Mouse (Mus musculus) midbrain, embryonic 12.5 days (tissue): ENCODE results near the gene Sh3gl3. TPM values are rescaled to one million over a fixed set of nuclear protein-coding genes. Genes with fewer than 3 reads are reported as not detected.
"Not testable (repeated sequence)": the region's sequence is repeated elsewhere in the genome, so short reads cannot be mapped to it uniquely, and the experiment has no call there.

ENCODE experiments used
- ATAC-seq: fragments of 200-750 bp; cut with Nextera tagmentation; 2 replicates; pipeline ENCODE4 v1.8.0; 2017; ENCODE audit warnings: low read depth, moderate TSS enrichment, moderate library complexity; ENCODE audit not compliant: low FRiP score
- H3K27ac ChIP-seq: fragments of 300-500 bp; sonication (generic); replicated peaks from 2 replicates; pipeline ENCODE4 v1.5.1; 2016; ENCODE audit warnings: mild to moderate bottlenecking
- H3K27me3 ChIP-seq: fragments of 300-500 bp; sonication (generic); 2 replicates; pipeline ENCODE4 v1.6.1; 2016; ENCODE audit warnings: mild to moderate bottlenecking
- H3K36me3 ChIP-seq: fragments of 300-500 bp; sonication (generic); 2 replicates; pipeline ENCODE4 v1.6.1; 2016
- H3K4me1 ChIP-seq: fragments of 300-500 bp; sonication (generic); 2 replicates; pipeline ENCODE4 v1.6.1; 2016
- H3K4me2 ChIP-seq: fragments of 300-500 bp; sonication (generic); replicated peaks from 2 replicates; pipeline ENCODE4 v1.6.1; 2016; ENCODE audit warnings: mild to moderate bottlenecking, moderate library complexity
- H3K4me3 ChIP-seq: fragments of 300-500 bp; sonication (generic); 2 replicates; pipeline ENCODE4 v1.5.1; 2016; ENCODE audit warnings: mild to moderate bottlenecking
- H3K9ac ChIP-seq: fragments of 300-500 bp; sonication (generic); replicated peaks from 2 replicates; pipeline ENCODE4 v1.6.1; 2016; ENCODE audit warnings: mild to moderate bottlenecking, moderate library complexity
- H3K9me3 ChIP-seq: fragments of 300-500 bp; sonication (generic); 2 replicates; pipeline ENCODE4 v1.6.1; 2016; ENCODE audit warnings: mild to moderate bottlenecking
- WGBS: fragments of 180-500 bp; shearing (Covaris S2); methylation state at CpG from one replicate; pipeline ENCODE4 v1.1.7; 2016; 5-methylcytosine and 5-hydroxymethylcytosine counted together
- polyA plus RNA-seq: library from polyadenylated mRNA; unstranded; fragments of >200 nt; fragmentation: Nextera tagmentation; extraction: Ambion mirVana; gene quantifications from 2 replicates; pipeline ENCODE4 v1.2.1, GENCODE M21; 2016

Gene Sh3gl3
- polyA plus RNA-seq, 1 experiment from 2014 or later = 26.5 TPM

DNA sequence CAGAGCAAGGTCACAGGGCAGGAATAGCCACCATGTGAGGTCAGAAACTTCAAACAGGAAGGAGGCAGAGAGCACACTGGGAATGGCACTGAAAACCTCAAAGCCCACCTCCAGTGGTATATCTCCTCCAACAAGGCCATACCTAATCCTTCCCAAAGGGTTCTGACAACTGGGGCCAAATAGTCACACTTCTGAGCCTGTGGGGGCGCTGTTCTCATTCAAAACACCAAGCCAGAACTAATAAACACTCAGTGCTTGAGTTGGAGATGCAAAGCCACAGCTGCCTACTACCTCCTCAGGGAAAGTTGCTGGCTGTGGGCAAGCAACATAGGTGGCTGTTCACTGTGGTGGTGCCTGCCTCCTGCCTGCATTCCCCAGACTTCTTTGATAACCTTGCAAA lies 96.3 kb downstream of the Sh3gl3 start:
- no peaks in the 10 kb centered on the region for H3K4me1 ChIP-seq
- H3K4me2 ChIP-seq = no peak overlapping the region
- H3K27ac ChIP-seq = no peak overlapping the region
- H3K4me3 ChIP-seq = no peak overlapping the region
- no peak for ATAC-seq
- H3K9ac ChIP-seq = no peak overlapping the region
- H3K27me3 ChIP-seq = no peaks in the 10 kb centered on the region
- 8% methylated on average over 1 of the region's 1 CpGs for WGBS
- H3K36me3 ChIP-seq = no peaks in the 10 kb centered on the region
- no peaks in the 10 kb centered on the region for H3K9me3 ChIP-seq

DNA sequence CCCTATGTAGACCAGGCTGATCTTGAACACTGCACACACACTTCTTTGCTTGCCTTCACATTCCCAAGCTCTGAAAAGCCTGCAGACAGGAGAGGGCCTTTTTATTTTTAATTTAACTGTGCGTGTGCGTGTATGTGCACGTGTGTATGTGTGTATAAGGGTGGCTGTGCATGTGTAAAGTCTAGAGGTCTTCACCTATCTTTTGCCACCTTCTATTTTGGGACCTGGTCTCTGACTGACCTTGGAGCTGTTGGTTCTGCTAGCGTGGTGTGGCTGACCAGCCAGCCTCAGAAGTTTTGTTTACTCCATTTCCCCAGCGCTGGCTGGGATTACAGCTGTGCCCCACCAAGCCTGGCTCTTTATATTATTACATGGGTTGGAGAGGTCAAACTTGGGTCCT lies 98.1 kb downstream of the Sh3gl3 start:
- no peaks in the 10 kb centered on the region for H3K9me3 ChIP-seq
- H3K36me3 ChIP-seq = no peaks in the 10 kb centered on the region
- no peak for ATAC-seq
- no peaks in the 10 kb centered on the region for H3K4me1 ChIP-seq
- no peak overlapping the region for H3K27ac ChIP-seq
- no peak overlapping the region for H3K4me3 ChIP-seq
- H3K9ac ChIP-seq = no peak overlapping the region
- no peak overlapping the region for H3K4me2 ChIP-seq
- WGBS = 81% methylated on average over 5 of the region's 5 CpGs
- no peaks in the 10 kb centered on the region for H3K27me3 ChIP-seq

DNA sequence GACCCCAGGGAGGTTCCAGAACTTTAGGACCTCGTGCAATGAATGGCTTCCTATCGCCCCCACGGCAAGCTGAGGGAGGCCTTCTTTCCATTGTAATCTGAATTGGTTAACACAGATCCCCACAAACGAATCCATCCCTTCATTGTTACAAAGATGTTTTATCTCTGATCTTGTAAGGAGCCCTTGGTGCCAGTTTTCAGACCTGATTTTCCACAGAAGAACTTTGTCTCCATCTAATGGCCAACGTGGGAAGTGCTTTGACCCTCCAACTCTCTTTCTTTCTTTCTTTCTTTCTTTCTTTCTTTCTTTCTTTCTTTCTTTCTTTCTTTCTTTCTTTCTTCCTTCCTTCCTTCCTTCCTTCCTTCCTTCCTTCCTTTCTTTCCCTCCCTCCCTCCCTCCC lies 99.2 kb downstream of the Sh3gl3 start:
- not testable (repeated sequence) for ATAC-seq

DNA sequence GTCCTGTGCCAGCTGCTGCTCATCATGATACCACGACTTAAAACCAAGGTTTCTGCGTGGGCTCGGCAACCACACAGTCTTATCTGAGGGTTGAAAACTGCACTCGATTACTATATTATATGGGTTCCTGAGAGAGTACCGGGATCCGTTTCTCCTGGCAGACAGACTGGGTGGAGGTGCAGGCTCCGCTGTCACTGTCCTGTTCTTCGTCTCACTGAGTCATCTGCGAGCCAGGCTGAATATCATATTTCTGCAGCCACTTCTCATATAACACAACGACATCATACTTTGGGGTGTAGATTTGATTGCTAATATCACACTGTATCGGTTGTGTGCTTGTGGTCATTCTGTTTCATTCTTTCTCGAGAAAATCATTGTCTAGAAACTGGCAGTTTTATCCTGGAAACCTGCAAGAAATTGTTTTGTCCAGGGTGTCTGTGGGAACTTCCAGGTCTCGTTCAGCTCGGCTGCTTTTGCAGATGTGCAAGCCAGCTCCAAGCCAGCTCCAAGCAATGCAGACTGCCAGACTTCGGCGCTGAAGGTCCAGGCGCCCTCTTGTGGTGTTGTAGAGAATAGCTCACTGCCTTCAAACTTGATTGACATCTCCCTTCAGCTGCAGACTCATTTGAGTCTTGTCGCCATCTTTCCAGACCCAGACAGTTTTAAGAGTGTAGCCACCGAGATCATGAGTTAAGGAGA lies 100.5 kb downstream of the Sh3gl3 start:
- no peak for ATAC-seq
- 58% methylated on average over 19 of the region's 19 CpGs for WGBS
- no peaks in the 10 kb centered on the region for H3K27me3 ChIP-seq
- H3K4me2 ChIP-seq = no peak overlapping the region
- no peaks in the 10 kb centered on the region for H3K9me3 ChIP-seq
- H3K9ac ChIP-seq = no peak overlapping the region
- no peaks in the 10 kb centered on the region for H3K4me1 ChIP-seq
- no peak overlapping the region for H3K27ac ChIP-seq
- H3K36me3 ChIP-seq = no peaks in the 10 kb centered on the region
- H3K4me3 ChIP-seq = no peak overlapping the region

More for the DNA sequence above, 99.2 kb downstream of the Sh3gl3 start:
- not testable (repeated sequence) for H3K9me3 ChIP-seq, H3K36me3 ChIP-seq, H3K9ac ChIP-seq, H3K4me2 ChIP-seq, H3K27me3 ChIP-seq, H3K4me1 ChIP-seq, H3K27ac ChIP-seq, H3K4me3 ChIP-seq
- 26% methylated on average over 5 of the region's 5 CpGs for WGBS

DNA sequence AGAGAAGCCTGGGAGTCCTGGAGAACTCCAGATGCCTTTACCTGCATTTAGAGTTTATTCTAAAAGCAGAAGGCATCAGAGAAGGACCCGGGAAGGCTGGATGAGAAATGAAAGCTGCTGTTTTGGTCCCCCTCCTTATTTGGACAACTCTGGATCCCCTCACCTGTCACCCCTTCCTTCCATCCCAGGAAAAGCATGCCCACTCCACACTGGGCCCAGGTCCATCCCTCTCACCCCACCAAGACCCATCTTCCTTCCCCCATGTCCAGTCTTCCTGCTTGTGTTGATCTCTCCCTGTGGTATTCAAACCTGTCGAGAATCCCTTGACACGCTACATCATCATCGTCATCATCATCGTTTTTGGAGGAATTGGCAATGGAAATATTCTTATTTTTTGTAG lies 101.3 kb downstream of the Sh3gl3 start:
- no peak overlapping the region for H3K4me3 ChIP-seq
- no peak for ATAC-seq
- H3K27me3 ChIP-seq = no peaks in the 10 kb centered on the region
- H3K4me2 ChIP-seq = no peak overlapping the region
- no peaks in the 10 kb centered on the region for H3K36me3 ChIP-seq
- H3K9ac ChIP-seq = no peak overlapping the region
- H3K27ac ChIP-seq = no peak overlapping the region
- whole genome bisulfite sequencing = 93% methylated on average over 5 of the region's 5 CpGs
- H3K4me1 ChIP-seq = no peaks in the 10 kb centered on the region
- no peaks in the 10 kb centered on the region for H3K9me3 ChIP-seq

DNA sequence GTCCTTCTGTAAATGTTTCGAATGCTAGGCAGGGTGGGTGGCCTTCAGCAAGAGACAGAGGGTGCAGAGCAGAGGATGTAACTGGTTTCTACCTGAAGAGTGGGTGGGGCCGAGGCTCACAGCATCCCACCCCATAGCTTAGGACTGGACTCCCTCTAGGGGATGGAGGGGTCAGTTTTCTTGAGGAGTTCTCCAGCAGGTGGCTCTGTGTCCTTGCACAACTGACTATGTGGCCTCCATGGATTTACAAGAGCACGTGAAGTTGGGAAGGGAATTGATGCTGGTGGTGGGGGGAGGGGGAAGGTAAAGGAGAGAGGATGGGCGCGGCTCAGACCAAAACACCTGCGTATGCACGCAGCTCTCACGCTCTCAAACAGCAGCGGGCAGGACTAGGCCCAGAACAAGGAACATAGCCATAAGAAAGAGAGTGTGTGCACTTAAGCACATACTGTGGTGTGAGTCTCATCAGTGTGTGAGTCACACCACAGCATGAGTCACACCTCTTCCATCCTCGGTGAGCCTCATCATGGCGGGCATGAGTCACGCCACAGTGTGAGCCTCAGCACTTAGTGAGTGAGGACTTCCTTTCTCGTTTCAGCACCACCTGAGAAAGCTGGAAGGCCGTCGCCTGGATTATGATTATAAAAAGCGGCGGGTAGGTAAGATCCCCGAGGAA lies 102.0 kb downstream of the Sh3gl3 start:
- ATAC-seq = no peak
- no peak overlapping the region for H3K27ac ChIP-seq
- H3K27me3 ChIP-seq = no peaks in the 10 kb centered on the region
- no peaks in the 10 kb centered on the region for H3K9me3 ChIP-seq
- no peak overlapping the region for H3K4me3 ChIP-seq
- H3K9ac ChIP-seq = no peak overlapping the region
- WGBS = 75% methylated on average over 18 of the region's 18 CpGs
- H3K36me3 ChIP-seq = no peaks in the 10 kb centered on the region
- no peak overlapping the region for H3K4me2 ChIP-seq
- no peaks in the 10 kb centered on the region for H3K4me1 ChIP-seq

DNA sequence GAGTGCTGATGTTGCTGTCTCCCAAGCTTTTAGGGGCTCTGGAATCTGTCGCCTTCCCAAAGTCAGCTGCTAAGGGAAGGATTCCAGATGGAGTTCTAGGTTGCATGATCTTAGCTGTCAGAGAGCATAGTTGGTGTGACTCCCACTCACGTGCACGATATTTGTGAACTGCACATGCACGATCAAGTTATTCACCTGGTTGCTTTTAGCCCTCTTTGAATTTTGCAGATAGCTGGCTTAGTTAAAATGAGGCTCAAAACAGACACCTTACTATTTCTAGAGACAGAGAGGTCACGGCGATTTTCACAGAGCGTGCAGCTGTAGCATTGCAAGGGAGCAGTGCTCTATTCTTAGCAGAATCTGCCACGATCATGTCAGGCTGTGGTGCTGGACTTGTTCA lies 108.4 kb downstream of the Sh3gl3 start:
- Histone ChIP-seq H3K27ac (no peak overlapping the region), H3K4me2 (no peak overlapping the region), H3K9me3 (no peaks in the 10 kb centered on the region), H3K9ac (no peak overlapping the region), H3K4me3 (no peak overlapping the region), H3K4me1 (no peaks in the 10 kb centered on the region), H3K27me3 (no peaks in the 10 kb centered on the region), H3K36me3 (no peaks in the 10 kb centered on the region)
- WGBS = 91% methylated on average over 8 of the region's 8 CpGs
- ATAC-seq = no peak

DNA sequence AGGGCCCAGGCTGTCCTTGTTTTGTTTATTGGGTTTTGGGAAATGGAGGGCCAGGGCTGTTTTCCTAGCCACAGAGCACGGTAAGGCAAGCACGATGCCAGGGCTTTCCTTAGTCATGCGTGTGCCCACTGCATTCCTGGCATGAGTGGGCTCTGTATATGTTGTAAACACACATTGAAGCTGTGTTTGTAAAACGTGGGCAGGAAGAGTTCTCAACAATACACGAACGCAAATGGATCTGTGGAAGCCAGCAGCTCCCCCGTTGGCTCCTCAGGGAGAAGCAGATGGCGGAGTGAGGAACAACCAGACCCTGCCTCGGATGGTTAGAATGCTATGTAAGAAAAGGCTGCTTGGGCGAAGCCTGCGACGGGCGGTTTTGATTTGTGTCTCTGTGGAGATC lies 108.8 kb downstream of the Sh3gl3 start:
- no peaks in the 10 kb centered on the region for H3K4me1 ChIP-seq
- H3K4me2 ChIP-seq = no peak overlapping the region
- no peaks in the 10 kb centered on the region for H3K36me3 ChIP-seq
- H3K9ac ChIP-seq = no peak overlapping the region
- no peak overlapping the region for H3K27ac ChIP-seq
- no peaks in the 10 kb centered on the region for H3K27me3 ChIP-seq
- H3K9me3 ChIP-seq = peaks cover 4% of the 10 kb centered on the region; the same call in 1 of the 2 replicates
- 84% methylated on average over 13 of the region's 13 CpGs for WGBS
- no peak overlapping the region for H3K4me3 ChIP-seq
- ATAC-seq = no peak

DNA sequence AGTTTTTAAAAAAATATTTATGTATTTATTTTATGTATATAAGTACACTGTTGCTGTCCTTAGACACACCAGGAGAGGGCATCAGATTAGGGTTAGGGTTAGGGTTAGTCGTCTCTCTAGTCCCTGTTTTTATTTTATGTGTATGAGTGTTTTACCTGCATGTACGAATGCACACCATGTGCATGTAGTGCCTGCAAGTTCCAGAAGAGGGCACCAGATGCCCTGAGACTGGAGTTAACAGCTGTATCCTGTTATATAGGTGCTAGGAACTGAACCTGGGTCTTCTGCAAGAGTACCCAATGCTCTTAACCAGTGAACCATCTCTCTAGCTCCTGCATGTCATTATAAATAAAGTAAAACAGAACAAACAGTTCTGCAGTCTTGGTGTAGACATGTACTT lies 113.6 kb downstream of the Sh3gl3 start:
- no peak overlapping the region for H3K9ac ChIP-seq
- no peak overlapping the region for H3K4me3 ChIP-seq
- H3K36me3 ChIP-seq = no peaks in the 10 kb centered on the region
- no peaks in the 10 kb centered on the region for H3K27me3 ChIP-seq
- H3K27ac ChIP-seq = no peak overlapping the region
- peaks cover 6% of the 10 kb centered on the region; the same call in 1 of the 2 replicates for H3K9me3 ChIP-seq
- no peak overlapping the region for H3K4me2 ChIP-seq
- ATAC-seq = no peak
- WGBS = 94% methylated on average over 2 of the region's 2 CpGs
- H3K4me1 ChIP-seq = no peaks in the 10 kb centered on the region

DNA sequence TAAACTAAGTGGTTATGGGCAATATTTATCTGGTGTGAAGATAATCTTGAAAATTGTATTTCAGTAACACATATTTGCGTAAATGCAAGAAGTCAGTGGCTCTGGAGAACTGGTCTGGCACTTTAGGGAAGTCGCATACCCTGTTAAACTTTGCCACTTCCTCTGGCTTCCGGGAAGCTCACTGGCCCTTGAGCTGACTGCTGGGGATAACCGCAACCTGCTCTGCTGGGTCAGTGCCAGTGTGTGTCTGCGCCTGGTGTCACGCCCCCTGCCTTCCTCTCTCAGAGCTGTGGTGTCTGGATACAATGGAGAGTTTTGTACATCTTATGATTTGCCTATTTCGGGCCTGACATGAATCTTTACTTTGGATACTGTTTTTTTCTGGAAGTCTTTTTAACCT lies 119.8 kb downstream of the Sh3gl3 start:
- Histone ChIP-seq H3K36me3 (no peaks in the 10 kb centered on the region), H3K4me2 (no peak overlapping the region), H3K4me1 (peaks cover 4% of the 10 kb centered on the region; the same call in 1 of the 2 replicates), H3K9ac (no peak overlapping the region), H3K27me3 (no peaks in the 10 kb centered on the region), H3K27ac (no peak overlapping the region), H3K4me3 (no peak overlapping the region), H3K9me3 (no peaks in the 10 kb centered on the region)
- WGBS = 85% methylated on average over 7 of the region's 7 CpGs
- ATAC-seq = no peak

DNA sequence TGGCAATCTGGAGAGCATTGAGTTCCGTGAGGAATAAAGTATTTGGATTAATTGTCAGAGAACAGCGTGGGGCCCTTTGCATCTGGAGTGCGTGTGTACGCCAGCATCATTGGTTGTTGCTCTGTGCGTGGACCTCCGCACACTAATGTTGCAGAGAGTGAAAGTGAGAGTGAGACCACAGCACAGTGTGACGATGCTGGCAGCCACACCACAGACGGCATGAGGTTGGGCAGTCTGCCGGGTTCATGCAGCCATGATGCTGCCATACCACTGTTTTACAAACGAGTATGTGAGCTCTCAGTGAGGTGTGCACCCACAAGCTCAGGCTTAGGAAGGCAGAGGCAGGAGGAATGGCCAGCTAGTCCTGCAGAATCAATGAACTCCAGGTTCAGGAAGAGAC lies 120.4 kb downstream of the Sh3gl3 start:
- Histone ChIP-seq H3K4me1 (peaks cover 4% of the 10 kb centered on the region; the same call in 1 of the 2 replicates), H3K27ac (no peak overlapping the region), H3K27me3 (no peaks in the 10 kb centered on the region), H3K9me3 (no peaks in the 10 kb centered on the region), H3K4me2 (no peak overlapping the region), H3K9ac (no peak overlapping the region), H3K4me3 (no peak overlapping the region), H3K36me3 (no peaks in the 10 kb centered on the region)
- no peak for ATAC-seq
- 83% methylated on average over 10 of the region's 10 CpGs for WGBS

DNA sequence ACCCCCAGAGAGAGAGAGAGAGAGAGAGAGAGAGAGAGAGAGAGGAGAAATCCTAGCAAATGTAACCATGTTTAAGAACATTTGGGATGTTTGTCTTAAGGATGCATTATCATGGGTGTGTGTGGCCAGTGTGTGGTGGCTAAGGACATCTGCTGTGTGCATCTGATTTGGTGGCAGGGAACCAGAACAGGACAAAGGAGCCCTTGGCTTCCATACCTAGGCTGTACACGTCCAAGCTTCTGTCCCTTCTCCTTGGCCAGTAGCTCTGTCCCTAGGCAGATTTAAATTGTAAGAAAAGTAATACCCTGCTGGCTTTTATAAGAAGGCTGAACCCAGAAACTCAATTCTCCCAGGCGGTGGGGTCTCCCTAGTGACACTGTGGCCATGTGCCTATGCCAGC lies 121.0 kb downstream of the Sh3gl3 start:
- Histone ChIP-seq H3K27me3 (no peaks in the 10 kb centered on the region), H3K9me3 (no peaks in the 10 kb centered on the region), H3K4me3 (no peak overlapping the region), H3K4me2 (no peak overlapping the region), H3K36me3 (no peaks in the 10 kb centered on the region), H3K9ac (no peak overlapping the region), H3K4me1 (peaks cover 4% of the 10 kb centered on the region; the same call in 1 of the 2 replicates), H3K27ac (no peak overlapping the region)
- ATAC-seq = no peak
- WGBS = 76% methylated on average over 2 of the region's 2 CpGs
